In genomic region chr16:49071316-49071715, GRCm38 (mm10) we compare ENCODE assay signal across 23 mouse cellular contexts. TPM values are rescaled to one million over a fixed set of nuclear protein-coding genes. Genes with fewer than 3 reads are reported as not detected.
"Had no signal": no experiment of that assay in that cellular context is flagged by ENCODE, and none has a peak within 500 bp of the region (broad histone marks: within the 10 kb centered on the region; RNA-seq: fewer than 3 reads in every experiment).

No protein-coding gene starts in this region.

- H3K36me3 ChIP-seq: limb, embryonic 10.5 days; limb, embryonic 13.5 days; liver, embryonic 12.5 days; liver, embryonic 15.5 days; lung, embryonic 15.5 days; neural tube, embryonic 13.5 days; stomach, embryonic 15.5 days had no signal

- H3K4me3 ChIP-seq: limb, embryonic 10.5 days; limb, embryonic 13.5 days; liver, embryonic 12.5 days; liver, embryonic 15.5 days; lung, embryonic 15.5 days; neural tube, embryonic 13.5 days; stomach, embryonic 15.5 days had no signal

- H3K4me2 ChIP-seq: limb, embryonic 13.5 days; liver, embryonic 12.5 days; liver, embryonic 15.5 days; lung, embryonic 15.5 days; midbrain, embryonic 11.5 days; neural tube, embryonic 13.5 days; stomach, embryonic 15.5 days had no signal

- H3K27ac ChIP-seq: hindbrain, postnatal 0 days; limb, embryonic 10.5 days; limb, embryonic 13.5 days; liver, embryonic 12.5 days; liver, embryonic 15.5 days; lung, embryonic 15.5 days; neural tube, embryonic 13.5 days; stomach, embryonic 15.5 days had no signal

- H3K9me3 ChIP-seq: limb, embryonic 10.5 days; limb, embryonic 13.5 days; liver, embryonic 12.5 days; liver, embryonic 15.5 days; lung, embryonic 15.5 days; neural tube, embryonic 13.5 days; stomach, embryonic 15.5 days had no signal

- H3K9ac ChIP-seq: limb, embryonic 13.5 days; liver, embryonic 12.5 days; liver, embryonic 15.5 days; lung, embryonic 15.5 days; neural tube, embryonic 13.5 days; stomach, embryonic 15.5 days had no signal

- H3K4me1 ChIP-seq: limb, embryonic 10.5 days; limb, embryonic 13.5 days; liver, embryonic 12.5 days; liver, embryonic 15.5 days; lung, embryonic 15.5 days; neural tube, embryonic 13.5 days; stomach, embryonic 15.5 days had no signal

- DNase-seq: liver; lung, adult 18-20 months; lung, postnatal 10 days; lung, postnatal 36 days; midbrain, embryonic 14.5 days; retina, postnatal 1 day; right cerebral cortex, postnatal 25 days; spleen, adult 18-20 months; thymus, postnatal 25 days had no signal

- H3K27me3 ChIP-seq: limb, embryonic 13.5 days; liver, embryonic 12.5 days; liver, embryonic 15.5 days; lung, embryonic 15.5 days; neural tube, embryonic 13.5 days; stomach, embryonic 15.5 days had no signal

- ATAC-seq: hindbrain, postnatal 0 days; inflammation-experienced regulatory T-cells, adult 6 months; intestine, embryonic 16.5 days; liver, embryonic 12.5 days had no signal

RNA-seq across cellular contexts. Expression of gene Myh15, which starts 14.0 kb away (rescaled TPM):
- total RNA-seq: megakaryocyte-erythroid progenitor cell, adult 5-6 weeks; neutrophil, adult 5-6 weeks had no signal
- polyA plus RNA-seq: intestine, embryonic 16.5 days; liver, embryonic 12.5 days; liver, embryonic 15.5 days; lung, embryonic 15.5 days; midbrain, embryonic 11.5 days; midbrain, embryonic 14.5 days; stomach, embryonic 15.5 days; thymus, postnatal 0 days had no signal
